Mouse (Mus musculus): Measurements from ENCODE around the gene Fam25c. TPM values are rescaled to one million over a fixed set of nuclear protein-coding genes. Genes with fewer than 3 reads are reported as not detected.
A peak's percentile ranks its signal among the peaks of the same experiment; 100 is the strongest.
"Not testable (repeated sequence)": the region's sequence is repeated elsewhere in the genome, so short reads cannot be mapped to it uniquely, and the experiment has no call there.

Gene Fam25c
- polyA plus RNA-seq, 1 experiment from 2014 or later = not detected

DNA sequence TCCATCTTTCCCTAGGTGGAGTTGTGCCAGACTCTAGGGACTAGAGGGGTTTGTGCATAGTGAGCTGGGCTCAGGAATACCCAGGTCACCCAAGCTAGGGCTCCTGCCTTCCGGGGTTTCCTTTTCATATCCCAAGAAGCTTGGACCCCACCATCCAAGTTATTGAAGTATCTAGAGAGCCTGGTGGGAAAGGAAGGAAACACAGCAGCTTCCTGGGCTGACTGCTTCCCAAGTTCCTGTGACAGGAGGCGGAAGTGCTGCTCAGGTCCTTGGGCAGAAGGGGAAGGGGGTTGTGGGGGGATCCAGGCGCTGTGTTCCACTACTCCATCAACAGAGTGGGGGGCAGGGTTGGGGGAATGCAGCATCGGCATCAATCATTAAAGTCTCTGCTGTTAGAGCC, 21.9 kb upstream of the Fam25c start:
- Histone ChIP-seq H3K9me3 (replicated peaks) (no peaks in the 10 kb centered on the region), H3K9ac (no peak overlapping the region)

DNA sequence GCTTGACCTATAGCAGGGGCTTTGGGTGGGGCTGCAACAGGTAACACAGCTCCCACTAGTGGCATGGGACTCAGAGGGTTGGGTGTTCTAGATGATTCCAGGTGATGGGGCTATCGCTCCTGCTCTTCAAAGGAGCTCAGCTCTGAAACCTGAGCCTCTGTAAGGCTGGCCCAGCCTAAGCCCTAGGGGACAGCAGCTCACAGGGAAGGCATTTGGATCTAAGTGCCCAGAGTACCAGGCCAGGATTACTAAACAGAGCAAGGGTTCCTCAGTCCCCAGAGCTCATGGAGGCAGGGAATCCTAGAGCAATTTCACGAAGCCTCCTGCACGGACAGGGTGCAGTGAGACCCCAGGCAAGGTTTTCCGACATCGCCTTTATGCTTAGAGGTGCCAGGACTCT, 20.7 kb upstream of the Fam25c start:
- H3K4me2 ChIP-seq = peak overlapping the region; percentile 53
- H3K9me3 ChIP-seq (replicated peaks) = no peaks in the 10 kb centered on the region
- peak overlapping the region; percentile 41 for H3K4me3 ChIP-seq
- H3K9ac ChIP-seq = peak overlapping the region; percentile 36; the same call in 1 of the 2 replicates
- H3K4me1 ChIP-seq (replicated peaks) = peaks cover 28% of the 10 kb centered on the region
- H3K36me3 ChIP-seq = no peaks in the 10 kb centered on the region
- no peaks in the 10 kb centered on the region for H3K27me3 ChIP-seq
- 73% methylated on average over 5 of the region's 5 CpGs for WGBS
- H3K27ac ChIP-seq = peak overlapping the region; percentile 84
- ATAC-seq (replicated peaks; ENCODE audit: insufficient number of reproducible peaks, insufficient read depth, low FRiP score, low read depth) = no peak

More for the DNA sequence above, 21.9 kb upstream of the Fam25c start:
- Histone ChIP-seq H3K4me3 (peak overlapping the region; percentile 41), H3K27me3 (no peaks in the 10 kb centered on the region), H3K27ac (peak overlapping the region; percentile 84), H3K36me3 (no peaks in the 10 kb centered on the region), H3K4me2 (peak overlapping the region; percentile 53), H3K4me1 (replicated peaks) (peaks cover 28% of the 10 kb centered on the region)
- 72% methylated on average over 4 of the region's 4 CpGs for WGBS
- no peak for ATAC-seq (replicated peaks; ENCODE audit: insufficient number of reproducible peaks, insufficient read depth, low FRiP score, low read depth)

DNA sequence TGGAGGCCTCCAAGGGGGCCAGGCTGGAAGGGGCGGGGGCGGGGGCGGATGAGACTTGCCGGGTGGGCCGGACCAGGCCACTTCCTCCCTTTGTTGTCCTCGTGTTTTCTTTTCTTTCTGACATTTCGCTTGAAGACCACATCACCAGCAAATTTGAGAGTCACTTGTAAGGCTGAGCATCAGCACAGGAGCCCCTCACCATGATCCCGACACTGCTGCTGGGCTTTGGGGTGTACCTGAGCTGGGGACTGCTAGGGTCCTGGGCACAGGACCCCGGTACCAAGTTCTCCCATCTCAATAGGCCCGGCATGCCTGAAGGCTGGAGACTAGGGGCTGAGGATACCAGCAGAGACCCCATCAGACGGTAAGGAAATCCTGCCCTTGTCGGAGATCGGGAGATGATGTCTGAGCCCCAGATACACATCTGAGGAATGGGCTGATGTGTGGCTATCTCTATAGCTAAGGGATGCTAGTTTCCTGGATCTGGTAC, 20.2 kb upstream of the Fam25c start, which contains the start of gene Mmrn2:
Gene Mmrn2, plus strand, starts transcription at position 51 of the 490 bp plus-strand sequence.
- H3K9ac ChIP-seq = peak within 1 kb of the TSS; percentile 36; the same call in 1 of the 2 replicates
- 65% methylated on average over 13 of the region's 13 CpGs for WGBS
- no peaks in the 10 kb centered on the region for H3K36me3 ChIP-seq
- peak within 1 kb of the TSS; percentile 41 for H3K4me3 ChIP-seq
- H3K4me2 ChIP-seq = peak within 1 kb of the TSS; percentile 53
- no peak for ATAC-seq (replicated peaks; ENCODE audit: insufficient number of reproducible peaks, insufficient read depth, low FRiP score, low read depth)
- H3K9me3 ChIP-seq (replicated peaks) = no peaks in the 10 kb centered on the region
- H3K4me1 ChIP-seq (replicated peaks) = peaks cover 28% of the 10 kb centered on the region
- H3K27ac ChIP-seq = peak within 1 kb of the TSS; percentile 84
- no peaks in the 10 kb centered on the region for H3K27me3 ChIP-seq

DNA sequence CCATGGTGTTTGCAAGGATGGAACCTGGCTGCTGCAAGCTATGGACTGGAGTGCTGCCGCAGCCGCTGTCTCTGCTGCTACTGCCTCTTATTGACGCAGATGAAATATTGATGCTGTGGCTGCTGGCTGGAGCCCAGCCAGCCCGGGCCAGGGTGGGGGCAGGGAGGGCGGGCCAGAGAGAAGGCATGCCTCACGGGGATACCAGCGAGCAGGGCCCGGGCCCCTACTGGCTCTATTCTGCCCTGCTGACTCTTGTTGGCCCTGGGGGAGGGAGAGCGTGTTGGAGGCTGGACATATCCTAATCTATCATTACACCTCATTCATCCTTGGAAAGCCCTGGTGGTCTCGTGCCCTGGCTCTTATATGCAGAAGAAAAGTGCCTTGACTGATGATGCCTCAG, 19.3 kb upstream of the Fam25c start, which contains the start of gene Sncg:
Gene Sncg, minus strand, starts transcription at position 213 of the 400 bp plus-strand sequence.
- ATAC-seq (replicated peaks; ENCODE audit: insufficient number of reproducible peaks, insufficient read depth, low FRiP score, low read depth) = no peak
- Histone ChIP-seq H3K36me3 (no peaks in the 10 kb centered on the region), H3K9me3 (replicated peaks) (no peaks in the 10 kb centered on the region), H3K4me3 (peak within 1 kb of the TSS; percentile 41), H3K27ac (peak within 1 kb of the TSS; percentile 84), H3K27me3 (no peaks in the 10 kb centered on the region), H3K4me2 (peak within 1 kb of the TSS; percentile 53), H3K4me1 (replicated peaks) (peaks cover 28% of the 10 kb centered on the region), H3K9ac (0 out of 2 replicates have a peak within 1 kb of the TSS, but pooled peaks have one; percentile 36)
- 37% methylated on average over 10 of the region's 10 CpGs for WGBS

DNA sequence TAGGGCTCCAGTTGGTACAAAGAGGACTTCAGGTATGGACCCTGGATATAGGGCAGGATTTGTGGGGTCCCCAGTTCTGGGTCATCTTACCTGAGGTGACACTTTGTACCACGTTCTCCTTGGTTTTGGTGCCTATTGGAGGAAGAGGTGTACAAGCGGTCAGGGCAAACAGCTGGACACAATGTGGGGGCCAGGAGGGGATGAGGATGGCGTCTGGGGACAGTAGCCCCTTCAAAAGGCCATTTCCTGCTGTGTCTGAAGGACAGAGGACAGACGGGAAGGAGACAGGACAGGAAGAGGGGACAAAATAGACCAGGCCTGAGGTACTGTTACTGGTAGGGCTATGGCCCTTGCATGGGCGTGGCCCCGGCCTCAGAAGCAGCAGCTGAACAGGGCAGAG, 18.3 kb upstream of the Fam25c start:
- Histone ChIP-seq H3K4me1 (replicated peaks) (peaks cover 23% of the 10 kb centered on the region), H3K4me3 (no peak overlapping the region), H3K27me3 (no peaks in the 10 kb centered on the region), H3K9ac (no peak overlapping the region), H3K4me2 (no peak overlapping the region), H3K27ac (no peak overlapping the region), H3K9me3 (replicated peaks) (no peaks in the 10 kb centered on the region), H3K36me3 (no peaks in the 10 kb centered on the region)
- ATAC-seq (replicated peaks; ENCODE audit: insufficient number of reproducible peaks, insufficient read depth, low FRiP score, low read depth) = no peak
- WGBS = 74% methylated on average over 6 of the region's 6 CpGs

DNA sequence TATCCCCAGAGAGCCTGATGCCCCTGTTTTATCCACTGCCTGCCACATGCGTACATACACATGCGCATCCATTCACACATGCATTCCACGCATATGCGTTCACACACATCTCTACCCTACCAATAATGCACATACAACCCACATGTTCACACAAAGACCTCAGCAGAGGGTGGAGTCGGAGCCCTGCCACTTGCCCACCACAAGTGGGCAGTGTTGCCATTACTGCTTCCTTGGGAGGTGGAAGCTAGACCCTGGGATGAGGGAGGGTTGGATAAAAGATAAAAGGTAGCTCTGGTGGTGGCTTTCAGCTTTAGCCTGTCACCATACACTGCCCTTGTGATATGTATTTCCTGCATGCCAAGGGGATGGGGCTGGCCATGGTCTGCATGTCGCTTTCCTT, 17.4 kb upstream of the Fam25c start:
- Histone ChIP-seq H3K9me3 (replicated peaks) (no peaks in the 10 kb centered on the region), H3K27me3 (no peaks in the 10 kb centered on the region), H3K9ac (no peak overlapping the region), H3K4me2 (no peak overlapping the region), H3K4me1 (replicated peaks) (peaks cover 17% of the 10 kb centered on the region), H3K36me3 (no peaks in the 10 kb centered on the region), H3K27ac (no peak overlapping the region), H3K4me3 (no peak overlapping the region)
- WGBS = 78% methylated on average over 6 of the region's 6 CpGs
- peak; percentile 45; the same call in 1 of the 2 replicates for ATAC-seq (replicated peaks; ENCODE audit: insufficient number of reproducible peaks, insufficient read depth, low FRiP score, low read depth)

DNA sequence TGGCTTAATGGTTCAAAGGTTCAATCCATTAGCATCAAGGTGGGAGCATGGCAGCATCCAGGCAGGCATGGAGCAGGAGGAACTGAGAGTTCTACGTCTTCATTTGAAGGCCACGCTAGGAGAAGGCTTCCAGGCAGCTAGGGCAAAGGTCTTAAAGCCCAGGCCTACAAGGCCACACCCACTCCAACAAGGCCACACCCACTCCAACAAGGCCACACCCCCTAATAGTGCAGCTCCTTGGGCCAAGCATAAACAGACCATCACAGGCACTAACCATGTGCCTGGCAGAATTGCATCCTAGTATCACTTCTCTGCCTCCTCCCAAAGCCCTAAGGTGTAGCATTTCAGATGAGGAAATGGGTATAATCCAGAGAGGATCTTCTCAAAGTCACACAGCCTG, 16.5 kb upstream of the Fam25c start:
- 81% methylated on average over 2 of the region's 2 CpGs for WGBS
- no peak for ATAC-seq (replicated peaks; ENCODE audit: insufficient number of reproducible peaks, insufficient read depth, low FRiP score, low read depth)
- no peaks in the 10 kb centered on the region for H3K27me3 ChIP-seq

DNA sequence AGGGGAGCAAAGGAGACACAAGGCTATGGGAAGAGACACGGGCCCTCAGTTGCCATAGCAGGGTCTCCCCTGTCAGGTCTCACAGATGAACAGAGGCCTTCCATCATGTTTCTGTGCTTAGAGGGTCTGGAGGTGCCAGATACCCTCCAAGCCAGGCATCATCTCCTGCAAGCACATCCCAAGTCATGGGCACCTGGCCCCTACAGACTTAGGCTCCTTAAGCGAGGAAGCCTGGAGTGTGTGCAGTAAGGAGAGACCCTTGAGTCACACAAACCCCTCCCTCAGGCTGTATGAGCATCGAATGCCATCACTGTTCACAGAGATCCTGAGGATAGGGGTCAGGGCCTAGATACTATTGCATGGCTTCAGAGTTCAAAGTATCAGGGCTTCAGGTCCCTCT, 15.7 kb upstream of the Fam25c start:
- Histone ChIP-seq H3K4me3 (no peak overlapping the region), H3K27ac (no peak overlapping the region), H3K4me2 (no peak overlapping the region), H3K9me3 (replicated peaks) (no peaks in the 10 kb centered on the region), H3K36me3 (no peaks in the 10 kb centered on the region), H3K27me3 (no peaks in the 10 kb centered on the region), H3K4me1 (replicated peaks) (peaks cover 17% of the 10 kb centered on the region), H3K9ac (no peak overlapping the region)
- 81% methylated on average over 3 of the region's 3 CpGs for WGBS
- no peak for ATAC-seq (replicated peaks; ENCODE audit: insufficient number of reproducible peaks, insufficient read depth, low FRiP score, low read depth)

More for the DNA sequence above, 16.5 kb upstream of the Fam25c start:
- H3K36me3 ChIP-seq = no peaks in the 10 kb centered on the region
- H3K27ac ChIP-seq = no peak overlapping the region
- H3K9me3 ChIP-seq (replicated peaks) = no peaks in the 10 kb centered on the region
- no peak overlapping the region for H3K4me2 ChIP-seq
- peaks cover 17% of the 10 kb centered on the region for H3K4me1 ChIP-seq (replicated peaks)
- H3K4me3 ChIP-seq = no peak overlapping the region
- no peak overlapping the region for H3K9ac ChIP-seq

DNA sequence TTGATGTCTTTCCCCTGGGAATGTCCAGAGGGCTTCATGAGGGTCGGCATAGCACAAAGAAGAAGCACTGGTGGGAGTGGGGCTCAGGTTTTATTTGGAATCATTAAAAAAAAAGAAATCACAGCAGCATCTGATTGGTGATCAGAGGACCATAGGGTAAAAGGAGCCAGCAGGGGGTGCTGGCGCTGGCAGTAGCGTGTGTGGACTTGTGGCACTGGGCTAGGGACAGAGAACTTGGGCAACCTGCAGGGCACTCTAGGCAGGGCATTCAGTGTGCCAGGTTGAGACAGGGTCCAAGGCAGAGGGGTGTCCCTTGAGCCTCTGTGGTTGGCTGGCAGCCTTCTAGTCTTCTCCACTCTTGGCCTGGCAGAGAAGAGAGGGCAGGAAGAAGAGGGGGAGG, 15.0 kb upstream of the Fam25c start:
- WGBS = 51% methylated on average over 3 of the region's 3 CpGs
- no peak overlapping the region for H3K4me3 ChIP-seq
- H3K9me3 ChIP-seq (replicated peaks) = no peaks in the 10 kb centered on the region
- no peaks in the 10 kb centered on the region for H3K27me3 ChIP-seq
- ATAC-seq (replicated peaks; ENCODE audit: insufficient number of reproducible peaks, insufficient read depth, low FRiP score, low read depth) = no peak
- no peak overlapping the region for H3K27ac ChIP-seq
- H3K9ac ChIP-seq = no peak overlapping the region
- H3K4me2 ChIP-seq = no peak overlapping the region
- no peaks in the 10 kb centered on the region for H3K36me3 ChIP-seq
- peaks cover 17% of the 10 kb centered on the region for H3K4me1 ChIP-seq (replicated peaks)

DNA sequence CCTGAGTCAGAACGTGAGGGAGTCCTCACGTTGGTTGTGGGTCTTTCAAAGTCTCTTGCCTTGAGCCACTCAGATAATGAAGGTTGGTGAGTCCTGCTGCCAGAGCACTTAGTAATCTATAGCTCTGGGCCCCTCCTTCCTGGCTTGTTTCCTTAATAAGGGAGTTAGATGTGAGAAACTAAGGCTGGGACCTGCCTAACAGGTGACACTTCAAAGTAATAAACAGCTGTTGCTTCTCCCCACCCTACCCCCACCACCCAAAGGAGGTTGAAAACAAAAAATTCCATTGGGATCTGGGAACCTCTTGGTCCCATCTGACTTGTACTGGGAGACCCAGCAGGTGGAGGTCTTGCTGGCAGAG, 9.9 kb upstream of the Fam25c start:
- no peak overlapping the region for H3K27ac ChIP-seq
- no peak for ATAC-seq (replicated peaks; ENCODE audit: insufficient number of reproducible peaks, insufficient read depth, low FRiP score, low read depth)
- H3K4me3 ChIP-seq = no peak overlapping the region
- no peak overlapping the region for H3K9ac ChIP-seq
- no peaks in the 10 kb centered on the region for H3K36me3 ChIP-seq
- 84% methylated on average over 2 of the region's 2 CpGs for WGBS
- no peak overlapping the region for H3K4me2 ChIP-seq
- peaks cover 7% of the 10 kb centered on the region for H3K4me1 ChIP-seq (replicated peaks)
- 0 out of 2 replicates have a peak, but pooled peaks cover 6% of the 10 kb centered on the region for H3K27me3 ChIP-seq
- H3K9me3 ChIP-seq (replicated peaks) = no peaks in the 10 kb centered on the region

DNA sequence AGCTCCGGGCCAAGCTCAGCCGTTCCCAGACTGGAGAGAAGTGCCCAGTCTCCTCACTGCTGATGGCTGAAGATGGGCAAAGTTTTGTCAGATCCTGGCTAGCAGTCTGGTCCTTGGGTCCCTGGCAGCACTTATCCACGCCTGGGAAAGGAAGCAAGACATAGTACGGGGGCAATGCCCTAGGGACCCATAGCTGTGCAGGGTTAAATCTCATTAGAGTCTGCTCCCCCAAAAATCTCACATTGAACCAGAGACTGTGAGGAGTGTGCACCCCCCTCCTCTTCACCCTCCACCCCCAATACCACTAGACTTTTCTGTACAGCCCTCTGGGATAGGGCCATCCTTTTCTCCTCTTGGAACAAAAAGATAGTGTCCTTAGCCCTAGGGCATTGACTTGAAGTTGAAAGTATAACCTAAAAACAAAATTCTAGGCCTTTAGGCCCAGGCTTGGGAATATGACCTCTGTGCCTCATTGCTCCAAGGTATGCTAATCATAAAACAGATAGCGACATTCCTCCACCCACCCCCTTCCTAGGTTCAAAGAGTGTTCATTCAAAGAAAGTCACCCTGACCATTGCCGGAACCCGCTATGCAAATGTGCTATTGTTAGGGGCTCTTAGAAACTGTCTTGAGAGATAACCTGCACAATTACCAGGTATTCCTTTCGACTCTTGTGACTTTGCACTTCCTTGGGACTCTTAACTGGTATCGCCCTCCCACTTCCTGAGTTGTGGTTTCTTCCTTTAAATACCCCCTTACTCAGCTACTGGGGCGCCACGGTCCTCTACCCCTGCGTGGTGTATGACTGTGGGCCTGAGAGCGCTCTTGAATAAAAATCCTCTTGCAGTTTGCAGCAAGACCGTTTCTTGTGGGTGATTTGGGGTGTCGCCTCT, 9.3 kb upstream of the Fam25c start:
- H3K36me3 ChIP-seq; ATAC-seq (replicated peaks; ENCODE audit: insufficient number of reproducible peaks, insufficient read depth, low FRiP score, low read depth); H3K27me3 ChIP-seq; H3K4me1 ChIP-seq (replicated peaks); H3K9me3 ChIP-seq (replicated peaks); H3K27ac ChIP-seq: not testable (repeated sequence)
- H3K4me3 ChIP-seq = peak overlapping the region; percentile 51
- H3K4me2 ChIP-seq = peak overlapping the region; percentile 90
- 81% methylated on average over 15 of the region's 15 CpGs for WGBS
- H3K9ac ChIP-seq = peak overlapping the region; percentile 51
